Mouse (Mus musculus) urinary bladder, adult 18-20 months (tissue): ENCODE measurements around the gene Prdx3.
"Not testable (repeated sequence)": the region's sequence is repeated elsewhere in the genome, so short reads cannot be mapped to it uniquely, and the experiment has no call there.

Experiments
- DNase-seq, 2 experiments: peaks; one replicate each; pipeline ENCODE4 v3.0.0; 2022; ENCODE audit warnings: low spot score in 2 of 2, mixed read lengths in 2 of 2

The Prdx3 gene

GRCm38 (mm10) chr19:60866169-60866568, 8.2 kb downstream of the Prdx3 start:
- not testable (repeated sequence) for DNase-seq

- peak; percentile 82 to 91 for DNase-seq
These were observed 13.3 kb downstream of the Prdx3 start, which contains the start of gene Sfxn4 for GRCm38 (mm10) chr19:60860868-60861700. Sfxn4 (minus strand) TSS chr19:60861479.

- DNase-seq = no peak
These were observed 28.6 kb downstream of the Prdx3 start for GRCm38 (mm10) chr19:60845731-60846130.

- no peak for DNase-seq
These were observed 31.0 kb downstream of the Prdx3 start for GRCm38 (mm10) chr19:60843324-60843723.

- DNase-seq = peak; percentile 37 to 50
These were observed 36.6 kb downstream of the Prdx3 start for GRCm38 (mm10) chr19:60837747-60838146.

- DNase-seq = no peak
These were observed 55.7 kb downstream of the Prdx3 start for GRCm38 (mm10) chr19:60818677-60819076.
